Mouse (Mus musculus) lung, embryonic 14.5 days (tissue): Measurements from ENCODE around the gene Ephb1. TPM values are rescaled to one million over a fixed set of nuclear protein-coding genes. Genes with fewer than 3 reads are reported as not detected.

Experiments used
- ATAC-seq: fragments of 200-750 bp; cut with Nextera tagmentation; 2 replicates; pipeline ENCODE4 v1.8.0; 2017; ENCODE audit warnings: mild to moderate bottlenecking, moderate TSS enrichment, moderate library complexity; ENCODE audit not compliant: insufficient read depth
- DNase-seq: peaks from one replicate; pipeline ENCODE4 v3.0.0-alpha.2; 2015
- H3K27ac ChIP-seq: fragments of 300-500 bp; sonication (generic); 2 replicates; pipeline ENCODE4 v1.5.1; 2014; ENCODE audit warnings: low read depth, mild to moderate bottlenecking, moderate library complexity
- H3K27me3 ChIP-seq: fragments of 300-500 bp; sonication (generic); 2 replicates; pipeline ENCODE4 v1.6.1; 2014; ENCODE audit warnings: low read length, control low read depth; ENCODE audit not compliant: insufficient read depth
- H3K36me3 ChIP-seq: fragments of 300-500 bp; sonication (generic); 2 replicates; pipeline ENCODE4 v1.6.1; 2014; ENCODE audit warnings: control low read depth; ENCODE audit not compliant: insufficient read depth
- H3K4me1 ChIP-seq: fragments of 300-500 bp; sonication (generic); 2 replicates; pipeline ENCODE4 v1.6.1; 2014; ENCODE audit warnings: antibody characterized with exemption, control low read depth; ENCODE audit not compliant: insufficient read depth
- H3K4me2 ChIP-seq: fragments of 300-500 bp; sonication (generic); 2 replicates; pipeline ENCODE4 v1.6.1; 2014; ENCODE audit warnings: mild to moderate bottlenecking
- H3K4me3 ChIP-seq: fragments of 300-500 bp; sonication (generic); 2 replicates; pipeline ENCODE4 v1.5.1; 2014; ENCODE audit warnings: low read depth, low read length
- H3K9ac ChIP-seq: fragments of 300-500 bp; sonication (generic); 2 replicates; pipeline ENCODE4 v1.6.1; 2014
- H3K9me3 ChIP-seq: fragments of 300-500 bp; sonication (generic); 2 replicates; pipeline ENCODE4 v1.6.1; 2016; ENCODE audit warnings: low read depth, low read length, control low read depth
- CTCF ChIP-seq: IDR thresholded peaks from 2 replicates; pipeline ENCODE4 v1.5.1; 2016; ENCODE audit warnings: antibody characterized with exemption, low read depth
- WGBS: fragments of 180-500 bp; shearing (Covaris S2); extraction: QIAGEN DNeasy Blood & Tissue Kit; methylation state at CpG from one replicate; pipeline ENCODE4 v1.1.7; 2014; 5-methylcytosine and 5-hydroxymethylcytosine counted together
- polyA plus RNA-seq: library from polyadenylated mRNA; unstranded; fragments of >200 nt; fragmentation: Nextera tagmentation; extraction: Ambion mirVana; gene quantifications from 2 replicates; pipeline ENCODE4 v1.2.1, GENCODE M21; 2014

Ephb1 gene
- polyA plus RNA-seq, 1 experiment from 2014 or later = 1.6 TPM

GRCm38 (mm10) chr9:101915082-101915481, 439.4 kb downstream of the Ephb1 start:
- no peak overlapping the region for H3K9ac ChIP-seq
- DNase-seq (no peak), ATAC-seq (no peak)
- WGBS = 80% methylated on average over 2 of the region's 2 CpGs
- H3K9me3 ChIP-seq = no peaks in the 10 kb centered on the region
- H3K4me2 ChIP-seq = no peak overlapping the region
- H3K27me3 ChIP-seq = no peaks in the 10 kb centered on the region
- H3K4me3 ChIP-seq = no peak overlapping the region
- no peaks in the 10 kb centered on the region for H3K36me3 ChIP-seq
- H3K4me1 ChIP-seq = peaks cover 4% of the 10 kb centered on the region; the same call in 1 of the 2 replicates
- no peak for TF ChIP-seq CTCF
- no peak overlapping the region for H3K27ac ChIP-seq

- peak; percentile 94 for ATAC-seq
Measured at GRCm38 (mm10) chr9:101911176-101911866, 443.2 kb downstream of the Ephb1 start.

GRCm38 (mm10) chr9:101909491-101909890, 445.0 kb downstream of the Ephb1 start:
- Histone ChIP-seq H3K36me3 (no peaks in the 10 kb centered on the region), H3K9me3 (no peaks in the 10 kb centered on the region), H3K4me2 (no peak overlapping the region), H3K9ac (no peak overlapping the region), H3K4me3 (no peak overlapping the region), H3K27me3 (no peaks in the 10 kb centered on the region), H3K27ac (no peak overlapping the region), H3K4me1 (peaks cover 10% of the 10 kb centered on the region; the same call in 1 of the 2 replicates)
- ATAC-seq (no peak), DNase-seq (no peak)
- WGBS = 80% methylated on average over 4 of the region's 4 CpGs
- TF ChIP-seq CTCF = no peak

More at GRCm38 (mm10) chr9:101911176-101911866, 443.2 kb downstream of the Ephb1 start:
- no peak for TF ChIP-seq CTCF
- Histone ChIP-seq H3K27me3 (no peaks in the 10 kb centered on the region), H3K4me1 (peaks cover 10% of the 10 kb centered on the region; the same call in 1 of the 2 replicates), H3K9ac (no peak overlapping the region), H3K9me3 (no peaks in the 10 kb centered on the region), H3K36me3 (no peaks in the 10 kb centered on the region), H3K4me2 (no peak overlapping the region), H3K4me3 (no peak overlapping the region), H3K27ac (no peak overlapping the region)
- peak; percentile 90 for DNase-seq
- WGBS = 41% methylated on average over 9 of the region's 9 CpGs

- no peak overlapping the region for H3K9ac ChIP-seq
- no peak for TF ChIP-seq CTCF
- no peak overlapping the region for H3K4me2 ChIP-seq
- peak; percentile 15 for DNase-seq
- H3K4me3 ChIP-seq = no peak overlapping the region
- H3K4me1 ChIP-seq = peaks cover 10% of the 10 kb centered on the region; the same call in 1 of the 2 replicates
- H3K36me3 ChIP-seq = no peaks in the 10 kb centered on the region
- H3K27ac ChIP-seq = no peak overlapping the region
- no peaks in the 10 kb centered on the region for H3K9me3 ChIP-seq
- H3K27me3 ChIP-seq = no peaks in the 10 kb centered on the region
- ATAC-seq = peak; percentile 23; the same call in 1 of the 2 replicates
- 52% methylated on average over 5 of the region's 5 CpGs for WGBS
Measured at GRCm38 (mm10) chr9:101908849-101909248, 445.6 kb downstream of the Ephb1 start.

GRCm38 (mm10) chr9:101907747-101908255, 446.7 kb downstream of the Ephb1 start:
- Histone ChIP-seq H3K4me1 (peaks cover 10% of the 10 kb centered on the region; the same call in 1 of the 2 replicates), H3K9me3 (no peaks in the 10 kb centered on the region), H3K27ac (no peak overlapping the region), H3K36me3 (no peaks in the 10 kb centered on the region), H3K4me2 (no peak overlapping the region), H3K9ac (no peak overlapping the region), H3K4me3 (no peak overlapping the region), H3K27me3 (no peaks in the 10 kb centered on the region)
- ATAC-seq (no peak), DNase-seq (no peak)
- 46% methylated on average over 6 of the region's 6 CpGs for WGBS
- TF ChIP-seq CTCF = no peak

- Histone ChIP-seq H3K4me1 (0 out of 2 replicates have a peak, but pooled peaks cover under 1% of the 10 kb centered on the region), H3K27ac (no peak overlapping the region), H3K4me2 (no peak overlapping the region), H3K27me3 (no peaks in the 10 kb centered on the region), H3K9me3 (no peaks in the 10 kb centered on the region), H3K4me3 (no peak overlapping the region), H3K9ac (no peak overlapping the region), H3K36me3 (no peaks in the 10 kb centered on the region)
- TF ChIP-seq CTCF = no peak
- ATAC-seq = no peak
- 77% methylated on average over 3 of the region's 3 CpGs for WGBS
- no peak for DNase-seq
Measured at GRCm38 (mm10) chr9:101903406-101903805, 451.1 kb downstream of the Ephb1 start.

- Histone ChIP-seq H3K36me3 (no peaks in the 10 kb centered on the region), H3K4me3 (no peak overlapping the region), H3K9ac (no peak overlapping the region), H3K4me1 (no peaks in the 10 kb centered on the region), H3K27me3 (no peaks in the 10 kb centered on the region), H3K4me2 (no peak overlapping the region), H3K9me3 (no peaks in the 10 kb centered on the region), H3K27ac (no peak overlapping the region)
- ATAC-seq = no peak
- WGBS = 75% methylated on average over 1 of the region's 1 CpGs
- DNase-seq = no peak
- TF ChIP-seq CTCF = no peak
Measured at GRCm38 (mm10) chr9:101897851-101898250, 456.6 kb downstream of the Ephb1 start.
